Mouse (Mus musculus): ENCODE results near the gene Mbd4. TPM values are rescaled to one million over a fixed set of nuclear protein-coding genes. Genes with fewer than 3 reads are reported as not detected.

Gene Mbd4
- polyA plus RNA-seq, 1 experiment from 2014 or later = 14.6 TPM

- Histone ChIP-seq H3K4me3 (ENCODE audit: low read depth, low read length) (no peak overlapping the region), H3K9me3 (replicated peaks; ENCODE audit: control insufficient read depth, low read length) (no peaks in the 10 kb centered on the region), H3K27ac (ENCODE audit: low read depth, low read length) (no peak overlapping the region), H3K36me3 (ENCODE audit: control insufficient read depth, insufficient read depth, low read length) (no peaks in the 10 kb centered on the region), H3K27me3 (ENCODE audit: control insufficient read depth, insufficient read depth, low read length) (no peaks in the 10 kb centered on the region), H3K9ac (ENCODE audit: low read depth, low read length) (no peak overlapping the region), H3K4me1 (ENCODE audit: control insufficient read depth, insufficient read depth, low read length) (peaks cover 24% of the 10 kb centered on the region), H3K4me2 (no peak overlapping the region)
- ATAC-seq (replicated peaks; ENCODE audit: insufficient number of reproducible peaks, low FRiP score, low TSS enrichment) = no peak
- WGBS (ENCODE audit: insufficient replicate concordance) = 59% methylated on average over 2 of the region's 2 CpGs
Measured at GRCm38 (mm10) chr6:115854432-115854831, 1.3 kb upstream of the Mbd4 start.

GRCm38 (mm10) chr6:115853985-115854384 is 814 bp upstream of the Mbd4 start:
- ATAC-seq (replicated peaks; ENCODE audit: insufficient number of reproducible peaks, low FRiP score, low TSS enrichment) = no peak
- Histone ChIP-seq H3K9ac (ENCODE audit: low read depth, low read length) (peak overlapping the region; percentile 62), H3K4me1 (ENCODE audit: control insufficient read depth, insufficient read depth, low read length) (peaks cover 20% of the 10 kb centered on the region), H3K4me2 (peak overlapping the region; percentile 80), H3K9me3 (replicated peaks; ENCODE audit: control insufficient read depth, low read length) (no peaks in the 10 kb centered on the region), H3K27ac (ENCODE audit: low read depth, low read length) (peak overlapping the region; percentile 78), H3K27me3 (ENCODE audit: control insufficient read depth, insufficient read depth, low read length) (no peaks in the 10 kb centered on the region), H3K36me3 (ENCODE audit: control insufficient read depth, insufficient read depth, low read length) (no peaks in the 10 kb centered on the region; the same call in 1 of the 2 replicates), H3K4me3 (ENCODE audit: low read depth, low read length) (peak overlapping the region; percentile 58)
- 47% methylated on average over 7 of the region's 7 CpGs for WGBS (ENCODE audit: insufficient replicate concordance)

DNA sequence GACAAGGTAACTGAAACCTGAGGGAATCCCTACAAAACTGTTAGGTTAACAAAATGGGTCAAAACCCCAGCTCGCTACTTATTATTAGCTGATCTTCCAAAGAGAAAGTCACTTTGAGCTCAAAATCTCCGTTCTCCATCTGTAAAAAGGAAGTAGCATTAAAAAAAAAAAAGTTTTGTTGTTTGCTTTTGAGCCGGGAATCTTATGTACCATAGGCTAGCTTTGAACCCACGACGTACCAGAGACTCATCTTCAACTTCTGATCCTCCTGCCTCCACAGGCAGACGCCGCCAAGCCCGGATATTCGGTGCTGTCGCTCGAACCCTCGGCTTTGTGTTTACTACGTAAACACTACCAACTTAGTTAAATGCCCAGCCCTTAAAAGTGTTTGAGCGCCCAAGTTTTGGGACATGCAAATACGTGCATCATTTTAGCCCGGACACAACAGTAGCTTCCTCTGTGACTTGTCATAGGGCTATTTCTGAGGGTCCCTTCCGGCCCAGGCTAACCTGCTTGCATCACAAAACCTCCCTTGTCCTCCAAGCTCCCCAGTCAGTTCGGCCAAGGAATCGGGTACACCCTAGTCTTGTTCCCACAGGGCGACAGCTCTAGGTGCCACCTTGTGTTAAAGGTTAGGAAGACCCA is 603 bp downstream of the Mbd4 start:
- ATAC-seq (replicated peaks; ENCODE audit: insufficient number of reproducible peaks, low FRiP score, low TSS enrichment) = no peak

GRCm38 (mm10) chr6:115848598-115849304 is 4.4 kb downstream of the Mbd4 start:
- Histone ChIP-seq H3K9ac (ENCODE audit: low read depth, low read length) (no peak overlapping the region), H3K27ac (ENCODE audit: low read depth, low read length) (no peak overlapping the region), H3K4me1 (ENCODE audit: control insufficient read depth, insufficient read depth, low read length) (peaks cover 5% of the 10 kb centered on the region), H3K36me3 (ENCODE audit: control insufficient read depth, insufficient read depth, low read length) (peaks cover 7% of the 10 kb centered on the region), H3K4me2 (no peak overlapping the region), H3K4me3 (ENCODE audit: low read depth, low read length) (no peak overlapping the region), H3K9me3 (replicated peaks; ENCODE audit: control insufficient read depth, low read length) (no peaks in the 10 kb centered on the region), H3K27me3 (ENCODE audit: control insufficient read depth, insufficient read depth, low read length) (no peaks in the 10 kb centered on the region)
- no peak for ATAC-seq (replicated peaks; ENCODE audit: insufficient number of reproducible peaks, low FRiP score, low TSS enrichment)
- WGBS (ENCODE audit: insufficient replicate concordance) = 92% methylated on average over 10 of the region's 10 CpGs

More for the DNA sequence above, 603 bp downstream of the Mbd4 start:
- Histone ChIP-seq H3K27me3 (ENCODE audit: control insufficient read depth, insufficient read depth, low read length) (no peaks in the 10 kb centered on the region), H3K4me2 (peak overlapping the region; percentile 80), H3K36me3 (ENCODE audit: control insufficient read depth, insufficient read depth, low read length) (peaks cover 2% of the 10 kb centered on the region; the same call in 1 of the 2 replicates), H3K9ac (ENCODE audit: low read depth, low read length) (peak overlapping the region; percentile 74), H3K9me3 (replicated peaks; ENCODE audit: control insufficient read depth, low read length) (no peaks in the 10 kb centered on the region), H3K27ac (ENCODE audit: low read depth, low read length) (peak overlapping the region; percentile 86), H3K4me1 (ENCODE audit: control insufficient read depth, insufficient read depth, low read length) (peaks cover 20% of the 10 kb centered on the region), H3K4me3 (ENCODE audit: low read depth, low read length) (peak overlapping the region; percentile 58)
- 5% methylated on average over 20 of the region's 20 CpGs for WGBS (ENCODE audit: insufficient replicate concordance)

DNA sequence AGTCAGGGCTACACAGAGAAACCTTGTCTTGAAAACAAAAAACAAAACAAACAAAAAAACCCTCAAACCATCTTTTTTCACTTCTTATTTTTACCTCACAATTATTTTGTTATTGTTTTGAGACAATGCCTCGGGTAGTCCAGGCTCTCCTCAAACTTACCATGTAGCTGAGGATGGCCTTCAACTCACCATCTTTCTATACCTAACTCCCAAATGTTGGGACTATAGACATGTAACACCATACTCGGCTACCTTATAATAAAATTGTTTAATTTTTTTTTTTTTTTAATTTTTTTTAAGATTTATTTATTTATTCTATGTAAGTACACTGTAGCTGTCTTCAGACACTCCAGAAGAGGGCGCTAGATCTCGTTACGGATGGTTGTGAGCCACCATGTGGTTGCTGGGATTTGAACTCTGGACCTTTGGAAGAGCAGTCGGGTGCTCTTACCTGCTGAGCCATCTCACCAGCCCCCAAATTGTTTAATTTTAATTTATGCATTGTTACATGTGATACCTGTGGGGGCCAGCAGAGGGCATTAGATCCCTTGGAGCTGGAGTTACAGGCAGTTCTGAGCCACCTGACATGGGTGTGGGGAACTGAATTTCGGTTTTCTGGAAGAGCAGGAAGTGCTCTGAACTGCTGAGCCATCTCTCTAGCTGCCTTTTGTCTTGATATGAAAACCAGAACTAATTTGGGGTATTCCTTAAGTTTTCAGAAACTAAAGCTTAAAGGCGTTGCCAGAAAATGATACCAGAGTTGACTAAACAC is 6.3 kb downstream of the Mbd4 start:
- H3K9me3 ChIP-seq (replicated peaks; ENCODE audit: control insufficient read depth, low read length) = no peaks in the 10 kb centered on the region
- ATAC-seq (replicated peaks; ENCODE audit: insufficient number of reproducible peaks, low FRiP score, low TSS enrichment) = no peak
- no peak overlapping the region for H3K27ac ChIP-seq (ENCODE audit: low read depth, low read length)

DNA sequence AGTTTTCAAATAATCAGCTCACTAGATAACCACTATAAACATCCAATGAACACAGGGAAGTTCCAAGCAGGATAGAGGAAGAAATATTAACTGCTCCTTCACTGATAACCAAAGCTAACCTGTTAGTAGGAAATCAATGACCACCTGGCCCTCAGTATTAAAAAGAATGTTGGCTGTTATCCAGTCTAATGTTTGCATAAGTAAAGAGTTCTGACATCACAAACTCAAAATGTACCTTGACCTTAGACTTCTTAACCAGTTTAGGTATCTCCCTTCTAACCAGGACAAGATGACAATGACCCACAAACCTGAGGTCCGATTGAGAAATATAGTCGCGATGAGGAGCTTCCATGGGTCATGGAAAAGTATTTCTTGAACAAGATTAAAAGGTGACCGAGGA is 8.2 kb downstream of the Mbd4 start:
- H3K4me2 ChIP-seq = no peak overlapping the region
- H3K9me3 ChIP-seq (replicated peaks; ENCODE audit: control insufficient read depth, low read length) = no peaks in the 10 kb centered on the region
- H3K9ac ChIP-seq (ENCODE audit: low read depth, low read length) = no peak overlapping the region
- no peaks in the 10 kb centered on the region for H3K4me1 ChIP-seq (ENCODE audit: control insufficient read depth, insufficient read depth, low read length)
- peaks cover 15% of the 10 kb centered on the region for H3K36me3 ChIP-seq (ENCODE audit: control insufficient read depth, insufficient read depth, low read length)
- ATAC-seq (replicated peaks; ENCODE audit: insufficient number of reproducible peaks, low FRiP score, low TSS enrichment) = no peak
- H3K4me3 ChIP-seq (ENCODE audit: low read depth, low read length) = no peak overlapping the region
- WGBS (ENCODE audit: insufficient replicate concordance) = 88% methylated on average over 4 of the region's 4 CpGs
- no peaks in the 10 kb centered on the region for H3K27me3 ChIP-seq (ENCODE audit: control insufficient read depth, insufficient read depth, low read length)
- no peak overlapping the region for H3K27ac ChIP-seq (ENCODE audit: low read depth, low read length)

More for the DNA sequence above, 6.3 kb downstream of the Mbd4 start:
- Histone ChIP-seq H3K36me3 (ENCODE audit: control insufficient read depth, insufficient read depth, low read length) (peaks cover 15% of the 10 kb centered on the region), H3K4me3 (ENCODE audit: low read depth, low read length) (no peak overlapping the region), H3K9ac (ENCODE audit: low read depth, low read length) (no peak overlapping the region), H3K27me3 (ENCODE audit: control insufficient read depth, insufficient read depth, low read length) (no peaks in the 10 kb centered on the region), H3K4me1 (ENCODE audit: control insufficient read depth, insufficient read depth, low read length) (no peaks in the 10 kb centered on the region; the same call in 1 of the 2 replicates), H3K4me2 (no peak overlapping the region)
- 41% methylated on average over 7 of the region's 8 CpGs for WGBS (ENCODE audit: insufficient replicate concordance)

DNA sequence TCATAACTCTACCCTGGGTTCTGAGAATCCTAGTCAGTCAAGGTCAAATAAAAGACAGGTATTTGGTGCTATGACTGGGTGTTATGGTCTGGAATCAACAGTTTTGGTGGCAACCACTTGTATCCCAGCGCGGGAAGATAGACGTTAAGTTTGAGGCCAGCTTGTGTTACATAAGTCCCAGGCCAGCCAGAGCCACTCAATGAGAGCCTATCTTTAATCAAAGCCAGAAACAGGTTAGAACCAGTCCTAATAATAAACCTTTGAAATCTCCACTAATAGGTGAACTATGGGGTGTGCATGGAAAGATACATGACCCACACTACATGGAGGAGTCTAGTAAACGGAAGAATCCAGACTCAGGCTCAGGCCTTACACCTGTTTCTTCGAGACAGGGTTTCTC is 14.4 kb downstream of the Mbd4 start:
- WGBS (ENCODE audit: insufficient replicate concordance) = 67% methylated on average over 5 of the region's 5 CpGs
- H3K9ac ChIP-seq (ENCODE audit: low read depth, low read length) = no peak overlapping the region
- peaks cover 8% of the 10 kb centered on the region for H3K36me3 ChIP-seq (ENCODE audit: control insufficient read depth, insufficient read depth, low read length)
- H3K4me2 ChIP-seq = peak overlapping the region; percentile 91
- H3K4me1 ChIP-seq (ENCODE audit: control insufficient read depth, insufficient read depth, low read length) = no peaks in the 10 kb centered on the region; the same call in 1 of the 2 replicates
- no peak overlapping the region for H3K27ac ChIP-seq (ENCODE audit: low read depth, low read length)
- H3K4me3 ChIP-seq (ENCODE audit: low read depth, low read length) = peak overlapping the region; percentile 45; the same call in 1 of the 2 replicates
- H3K9me3 ChIP-seq (replicated peaks; ENCODE audit: control insufficient read depth, low read length) = no peaks in the 10 kb centered on the region
- H3K27me3 ChIP-seq (ENCODE audit: control insufficient read depth, insufficient read depth, low read length) = no peaks in the 10 kb centered on the region
- peak; percentile 36; the same call in 1 of the 2 replicates for ATAC-seq (replicated peaks; ENCODE audit: insufficient number of reproducible peaks, low FRiP score, low TSS enrichment)

GRCm38 (mm10) chr6:115838161-115838597 is 15.0 kb downstream of the Mbd4 start, which contains the start of gene Efcab12:
Gene Efcab12 (minus strand): TSS chr6:115838412.
- H3K27me3 ChIP-seq (ENCODE audit: control insufficient read depth, insufficient read depth, low read length) = no peaks in the 10 kb centered on the region
- H3K36me3 ChIP-seq (ENCODE audit: control insufficient read depth, insufficient read depth, low read length) = peaks cover 2% of the 10 kb centered on the region; the same call in 1 of the 2 replicates
- peak within 1 kb of the TSS; percentile 39 for H3K9ac ChIP-seq (ENCODE audit: low read depth, low read length)
- 2% methylated on average over 19 of the region's 19 CpGs for WGBS (ENCODE audit: insufficient replicate concordance)
- no peaks in the 10 kb centered on the region for H3K9me3 ChIP-seq (replicated peaks; ENCODE audit: control insufficient read depth, low read length)
- H3K4me1 ChIP-seq (ENCODE audit: control insufficient read depth, insufficient read depth, low read length) = no peaks in the 10 kb centered on the region; the same call in 1 of the 2 replicates
- H3K4me3 ChIP-seq (ENCODE audit: low read depth, low read length) = peak within 1 kb of the TSS; percentile 45
- peak; percentile 78 for ATAC-seq (replicated peaks; ENCODE audit: insufficient number of reproducible peaks, low FRiP score, low TSS enrichment)
- H3K4me2 ChIP-seq = peak within 1 kb of the TSS; percentile 91
- no peak within 1 kb of the TSS for H3K27ac ChIP-seq (ENCODE audit: low read depth, low read length)

Data from heart, embryonic 11.5 days (tissue).